Mouse (Mus musculus) liver, adult 2 months (tissue): ENCODE measurements around the gene 5830473C10Rik.
A peak's percentile ranks its signal among the peaks of the same experiment; 100 is the strongest.

ENCODE experiments used
- CTCF ChIP-seq: fragments of 200-500 bp; IDR thresholded peaks from 2 replicates; pipeline ENCODE4 v1.5.1; 2011; ENCODE audit warnings: low read depth, low read length, control low read depth
- POLR2A ChIP-seq: fragments of 200-500 bp; IDR thresholded peaks from 2 replicates; pipeline ENCODE4 v1.6.1; 2011; ENCODE audit warnings: low read length, control low read depth; ENCODE audit not compliant: insufficient read depth; ENCODE audit errors: extremely low read depth

- peak; percentile 84 for TF ChIP-seq CTCF
- no peak for TF ChIP-seq POLR2A
Observed at GRCm38 (mm10) chr5:90588708-90589595, 28.0 kb downstream of the 5830473C10Rik start.
